Mouse (Mus musculus) liver, adult 2 months (tissue): ENCODE measurements at regions not wholly inside any gene's neighbourhood (a gene's known extent, or its start where the extent isn't known, plus 50 kb on each side); places are given as distances from the start of the nearest gene placed in this dataset.

Experiments used
- DNase-seq: peaks from one replicate; pipeline ENCODE4 v3.0.0-alpha.2; 2011; ENCODE audit warnings: low read depth, low spot score; ENCODE audit errors: extremely low read depth
- H3K27ac ChIP-seq: fragments of 200-500 bp; replicated peaks from 2 replicates; pipeline ENCODE4 v1.5.1; 2012; ENCODE audit warnings: low read depth, mild to moderate bottlenecking, control low read depth, inconsistent platforms, low read length; ENCODE audit not compliant: insufficient read depth
- H3K27me3 ChIP-seq: fragments of 200-500 bp; 2 replicates; pipeline ENCODE4 v1.6.1; 2012; ENCODE audit warnings: mild to moderate bottlenecking, moderate library complexity, low read length, inconsistent platforms; ENCODE audit not compliant: control insufficient read depth, insufficient read depth
- H3K36me3 ChIP-seq: fragments of 200-500 bp; 2 replicates; pipeline ENCODE4 v1.6.1; 2012; ENCODE audit warnings: low read length, inconsistent platforms; ENCODE audit not compliant: control insufficient read depth, insufficient read depth
- H3K4me1 ChIP-seq: fragments of 200-500 bp; 2 replicates; pipeline ENCODE4 v1.6.1; 2011; ENCODE audit warnings: low read length; ENCODE audit not compliant: control insufficient read depth, insufficient read depth
- H3K4me3 ChIP-seq: fragments of 200-500 bp; 2 replicates; pipeline ENCODE4 v1.5.1; 2011; ENCODE audit warnings: low read depth, mild to moderate bottlenecking, control low read depth, low read length, moderate library complexity; ENCODE audit not compliant: insufficient read depth
- H3K79me2 ChIP-seq: fragments of 200-500 bp; 2 replicates; pipeline ENCODE4 v1.6.1; 2012; ENCODE audit warnings: inconsistent platforms, mild to moderate bottlenecking, low read length, moderate library complexity; ENCODE audit not compliant: control insufficient read depth, insufficient read depth
- H3K9ac ChIP-seq: fragments of 200-500 bp; 2 replicates; pipeline ENCODE4 v1.6.1; 2012; ENCODE audit warnings: low read depth, mild to moderate bottlenecking, control low read depth, inconsistent platforms, low read length
- CTCF ChIP-seq: fragments of 200-500 bp; IDR thresholded peaks from 2 replicates; pipeline ENCODE4 v1.5.1; 2011; ENCODE audit warnings: low read depth, low read length, control low read depth
- POLR2A ChIP-seq: fragments of 200-500 bp; IDR thresholded peaks from 2 replicates; pipeline ENCODE4 v1.6.1; 2011; ENCODE audit warnings: low read length, control low read depth; ENCODE audit not compliant: insufficient read depth; ENCODE audit errors: extremely low read depth
- WGBS: fragments of 180-500 bp; shearing (Covaris S2); methylation state at CpG from one replicate; pipeline ENCODE4 v1.1.7; 2018; 5-methylcytosine and 5-hydroxymethylcytosine counted together

DNA sequence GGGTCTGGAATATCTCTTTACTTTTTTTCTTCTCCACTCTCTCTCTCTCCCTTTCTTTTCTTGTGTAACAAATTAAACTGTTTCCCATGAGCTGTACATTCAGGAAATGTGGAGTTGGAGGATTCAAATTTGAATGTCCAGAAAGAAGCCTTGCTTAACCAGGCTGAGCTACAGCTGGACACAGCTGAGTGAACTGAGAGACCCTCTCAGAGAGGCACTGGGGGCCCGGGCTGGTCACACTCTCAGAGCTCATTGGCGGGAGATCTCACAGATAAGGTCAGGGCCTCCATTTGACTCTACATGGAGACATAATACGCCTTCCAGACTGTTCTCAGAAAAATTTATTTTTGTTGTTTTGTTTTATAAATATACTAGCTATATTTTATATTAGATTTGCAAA is 49.9 kb upstream of the Frem1 start:
- H3K36me3 ChIP-seq, result no peaks in the 10 kb centered on the region
- no peaks in the 10 kb centered on the region for H3K79me2 ChIP-seq
- no peak for DNase-seq
- no peak overlapping the region for H3K27ac ChIP-seq
- H3K9ac ChIP-seq, result no peak overlapping the region
- H3K27me3 ChIP-seq, result no peaks in the 10 kb centered on the region
- H3K4me1 ChIP-seq, result no peaks in the 10 kb centered on the region
- WGBS, result 83% methylated on average over 3 of the region's 3 CpGs
- no peak overlapping the region for H3K4me3 ChIP-seq
- TF ChIP-seq CTCF (no peak), POLR2A (no peak)
